Mouse (Mus musculus) hindlimb bud, embryonic 11.5 days (tissue): ENCODE measurements around the gene E2f3.

ENCODE experiments used
- DNase-seq: peaks from one replicate; pipeline ENCODE4 v3.0.0-alpha.2; 2012; ENCODE audit warnings: low read depth, low spot score; ENCODE audit errors: extremely low spot score

E2f3 gene

GRCm38 (mm10) chr13:29982400-29982799 lies 3.5 kb downstream of the E2f3 start:
- DNase-seq = no peak

- DNase-seq = no peak
Observed at GRCm38 (mm10) chr13:29979140-29979564, 6.7 kb downstream of the E2f3 start.

- DNase-seq = no peak
Observed at GRCm38 (mm10) chr13:29977358-29977757, 8.5 kb downstream of the E2f3 start.

- no peak for DNase-seq
Observed at GRCm38 (mm10) chr13:29974066-29974465, 11.8 kb downstream of the E2f3 start.

- no peak for DNase-seq
Observed at GRCm38 (mm10) chr13:29973610-29974009, 12.3 kb downstream of the E2f3 start.

GRCm38 (mm10) chr13:29970333-29970732 lies 15.5 kb downstream of the E2f3 start:
- DNase-seq = no peak

GRCm38 (mm10) chr13:29968636-29969035 lies 17.2 kb downstream of the E2f3 start:
- DNase-seq = no peak

GRCm38 (mm10) chr13:29967367-29967766 lies 18.5 kb downstream of the E2f3 start:
- no peak for DNase-seq

GRCm38 (mm10) chr13:29966966-29967365 lies 18.9 kb downstream of the E2f3 start:
- DNase-seq = no peak

- no peak for DNase-seq
Observed at GRCm38 (mm10) chr13:29964087-29964486, 21.8 kb downstream of the E2f3 start.

GRCm38 (mm10) chr13:29960416-29960815 lies 25.4 kb downstream of the E2f3 start:
- no peak for DNase-seq

GRCm38 (mm10) chr13:29957731-29958254 lies 28.1 kb downstream of the E2f3 start:
- DNase-seq = no peak

GRCm38 (mm10) chr13:29956821-29957421 lies 28.9 kb downstream of the E2f3 start:
- no peak for DNase-seq

GRCm38 (mm10) chr13:29955296-29955695 lies 30.6 kb downstream of the E2f3 start:
- DNase-seq = no peak

- no peak for DNase-seq
Observed at GRCm38 (mm10) chr13:29954741-29955140, 31.1 kb downstream of the E2f3 start.

- no peak for DNase-seq
Observed at GRCm38 (mm10) chr13:29953417-29954045, 32.3 kb downstream of the E2f3 start.

GRCm38 (mm10) chr13:29946045-29946444 lies 39.8 kb downstream of the E2f3 start:
- no peak for DNase-seq

GRCm38 (mm10) chr13:29944915-29945570 lies 40.8 kb downstream of the E2f3 start:
- DNase-seq = no peak

GRCm38 (mm10) chr13:29944493-29944892 lies 41.4 kb downstream of the E2f3 start:
- no peak for DNase-seq

GRCm38 (mm10) chr13:29943541-29944039 lies 42.3 kb downstream of the E2f3 start:
- no peak for DNase-seq

- DNase-seq = no peak
Observed at GRCm38 (mm10) chr13:29940071-29940470, 45.8 kb downstream of the E2f3 start.

- DNase-seq = no peak
Observed at GRCm38 (mm10) chr13:29939399-29939798, 46.5 kb downstream of the E2f3 start.
